Mouse (Mus musculus) MEL (cell line): ENCODE results near the gene Csnk1e. TPM values are rescaled to one million over a fixed set of nuclear protein-coding genes. Genes with fewer than 3 reads are reported as not detected.

Experiments used
- DNase-seq: peaks from one replicate; pipeline ENCODE4 v3.0.0; 2011; ENCODE audit warnings: low read depth, low spot score
- H3K27ac ChIP-seq: 2 replicates; pipeline ENCODE4 v1.5.1; 2012; ENCODE audit warnings: low read depth, mild to moderate bottlenecking, control low read depth, low read length, moderate library complexity; ENCODE audit not compliant: control insufficient read depth
- H3K27me3 ChIP-seq, 2 experiments: fragments of 150-350 bp in 1 of 2; sonication (generic) in 1 of 2; 2 replicates each; pipeline ENCODE4 v1.6.1; 2012; ENCODE audit warnings: low read length in 2 of 2, mild to moderate bottlenecking in 2 of 2, improper control_type of control experiment in 1 of 2, moderate library complexity in 1 of 2; ENCODE audit not compliant: insufficient read depth in 2 of 2, control insufficient read depth in 1 of 2
- H3K36me3 ChIP-seq, 2 experiments: 2 replicates each; pipeline ENCODE4 v1.6.1; 2012 to 2014; ENCODE audit warnings: low read length in 2 of 2, improper control_type of control experiment in 1 of 2, inconsistent platforms in 1 of 2, mild to moderate bottlenecking in 1 of 2; ENCODE audit not compliant: insufficient read depth in 2 of 2, control insufficient read depth in 1 of 2
- H3K4me1 ChIP-seq, 2 experiments: fragments of 150-350 bp in 1 of 2; sonication (generic) in 1 of 2; 2 replicates each; pipeline ENCODE4 v1.6.1; 2012; ENCODE audit warnings: low read length in 2 of 2, improper control_type of control experiment in 1 of 2, mild to moderate bottlenecking in 1 of 2; ENCODE audit not compliant: insufficient read depth in 2 of 2, control insufficient read depth in 1 of 2
- H3K4me3 ChIP-seq, 2 experiments: fragments of 150-350 bp in 1 of 2; sonication (generic) in 1 of 2; 2 replicates each; pipeline ENCODE4 v1.5.1; 2012; ENCODE audit warnings: low read depth in 2 of 2, low read length in 2 of 2, mild to moderate bottlenecking in 2 of 2, moderate library complexity in 2 of 2, control low read depth in 1 of 2, improper control_type of control experiment in 1 of 2; ENCODE audit not compliant: control insufficient read depth in 1 of 2, insufficient read depth in 1 of 2
- H3K79me2 ChIP-seq: 2 replicates; pipeline ENCODE4 v1.6.1; 2012; ENCODE audit warnings: mild to moderate bottlenecking, low read length, moderate library complexity; ENCODE audit not compliant: control insufficient read depth, poor library complexity, insufficient read depth
- H3K9ac ChIP-seq: 2 replicates; pipeline ENCODE4 v1.6.1; 2012; ENCODE audit warnings: low read depth, mild to moderate bottlenecking, control low read depth, low read length, moderate library complexity; ENCODE audit not compliant: control insufficient read depth, poor library complexity, severe bottlenecking
- H3K9me3 ChIP-seq: fragments of 150-350 bp; sonication (generic); replicated peaks from 2 replicates; pipeline ENCODE4 v1.6.1; 2012; ENCODE audit warnings: mild to moderate bottlenecking, low read length, improper control_type of control experiment, moderate library complexity; ENCODE audit not compliant: insufficient read depth
- CHD2 ChIP-seq: IDR thresholded peaks from 2 replicates; pipeline ENCODE4 v1.6.1; 2011; ENCODE audit warnings: low read length, improper control_type of control experiment
- CTCF ChIP-seq, 3 experiments: IDR thresholded peaks in 2 of 3; conservative IDR thresholded peaks in 1 of 3; 2 replicates each; pipeline ENCODE4 v1.5.1; 2011 to 2012; ENCODE audit warnings: low read length in 3 of 3, low read depth in 2 of 3, mild to moderate bottlenecking in 2 of 3, improper control_type of control experiment in 1 of 3, inconsistent platforms in 1 of 3, mixed read lengths in 1 of 3, moderate library complexity in 1 of 3; ENCODE audit not compliant: control insufficient read depth in 1 of 3, insufficient read depth in 1 of 3, poor library complexity in 1 of 3, severe bottlenecking in 1 of 3
- E2F4 ChIP-seq: IDR thresholded peaks from 2 replicates; pipeline ENCODE4 v1.6.1; 2011; ENCODE audit warnings: low read depth, low read length, improper control_type of control experiment, borderline replicate concordance
- ELF1 ChIP-seq: IDR thresholded peaks from 2 replicates; pipeline ENCODE4 v1.6.1; 2014; ENCODE audit warnings: low read depth, mild to moderate bottlenecking, inconsistent platforms, low read length, improper control_type of control experiment, moderate library complexity
- GABPA ChIP-seq: IDR thresholded peaks from 2 replicates; pipeline ENCODE4 v1.6.1; 2012; ENCODE audit warnings: low read depth, mild to moderate bottlenecking, inconsistent platforms, low read length, improper control_type of control experiment, moderate library complexity
- JUND ChIP-seq: IDR thresholded peaks from 2 replicates; pipeline ENCODE4 v1.6.1; 2011; ENCODE audit warnings: low read depth, mild to moderate bottlenecking, improper control_type of control experiment, low read length
- KAT2A ChIP-seq: conservative IDR thresholded peaks from 2 replicates; pipeline ENCODE4 v1.6.1; 2012; ENCODE audit warnings: low read depth, low read length, improper control_type of control experiment, inconsistent platforms
- MAFK ChIP-seq: IDR thresholded peaks from 2 replicates; pipeline ENCODE4 v1.6.1; 2011; ENCODE audit warnings: low read depth, mild to moderate bottlenecking, low read length, improper control_type of control experiment, borderline replicate concordance
- MAZ ChIP-seq: IDR thresholded peaks from 2 replicates; pipeline ENCODE4 v1.6.1; 2012; ENCODE audit warnings: low read depth, mild to moderate bottlenecking, inconsistent platforms, low read length, improper control_type of control experiment
- MYB ChIP-seq: IDR thresholded peaks from 2 replicates; pipeline ENCODE4 v1.6.1; 2011; ENCODE audit warnings: mild to moderate bottlenecking, low read depth, low read length, improper control_type of control experiment
- POLR2AphosphoS2 ChIP-seq: IDR thresholded peaks from 2 replicates; pipeline ENCODE4 v1.6.1; 2011; ENCODE audit warnings: low read length, improper control_type of control experiment
- POLR2AphosphoS5 ChIP-seq: IDR thresholded peaks from 2 replicates; pipeline ENCODE4 v1.6.1; 2012; ENCODE audit warnings: low read depth, borderline replicate concordance, mild to moderate bottlenecking, inconsistent platforms, low read length, moderate library complexity, mixed read lengths
- RAD21 ChIP-seq: IDR thresholded peaks from 2 replicates; pipeline ENCODE4 v1.6.1; 2011; ENCODE audit warnings: mild to moderate bottlenecking, low read depth, low read length, improper control_type of control experiment
- SIN3A ChIP-seq: IDR thresholded peaks from 2 replicates; pipeline ENCODE4 v1.6.1; 2012; ENCODE audit warnings: low read length, improper control_type of control experiment, inconsistent platforms
- UBTF ChIP-seq: IDR thresholded peaks from 2 replicates; pipeline ENCODE4 v1.6.1; 2012; ENCODE audit warnings: low read depth, mild to moderate bottlenecking, inconsistent platforms, low read length, improper control_type of control experiment, moderate library complexity, borderline replicate concordance; ENCODE audit not compliant: insufficient read depth
- polyA plus RNA-seq, 2 experiments: library from polyadenylated mRNA; stranded (reverse) in 1 of 2; unstranded in 1 of 2; fragments of >175 nt in 1 of 2; fragments of >200 nt in 1 of 2; gene quantifications; 2 replicates each; pipeline versions ENCODE4 v1.2.1 to v1.2.4; 2012; ENCODE audit warnings: low replicate concordance in 2 of 2, low read depth in 1 of 2; ENCODE audit not compliant: insufficient read length in 2 of 2, insufficient read depth in 1 of 2, missing spikeins in 1 of 2
- total RNA-seq: library from RNA; depleted of rRNA; stranded (reverse); fragments of 300-350 nt; gene quantifications from 2 replicates; pipeline ENCODE4 v1.2.3, GENCODE M21; 2012

Csnk1e gene
- total and polyA plus RNA-seq, 3 experiments = 28.5 to 58.1 TPM; not detected in 1

- Histone ChIP-seq H3K27me3 (peaks cover 2% of the 10 kb centered on the region in 2 experiments), H3K9me3 (no peaks in the 10 kb centered on the region), H3K36me3 (no peaks in the 10 kb centered on the region), H3K27ac (no peak overlapping the region), H3K4me3 (no peak overlapping the region), H3K9ac (no peak overlapping the region), H3K4me1 (no peaks in the 10 kb centered on the region), H3K79me2 (no peaks in the 10 kb centered on the region)
- DNase-seq = no peak
- TF ChIP-seq ELF1 (no peak), CHD2 (no peak), POLR2AphosphoS5 (no peak), RAD21 (no peak), POLR2AphosphoS2 (no peak), JUND (no peak), MAFK (no peak), MAZ (no peak), KAT2A (no peak), SIN3A (no peak), CTCF (IDR thresholded peaks at IDR 0.05 in 2 of 3, conservative IDR thresholded peaks at IDR 0.05 in 1 of 3; ENCODE audit: control insufficient read depth in 1 of 3, insufficient read depth in 1 of 3, low read depth in 2 of 3, low read length in 3 of 3, poor library complexity in 1 of 3, severe bottlenecking in 1 of 3) (no peak), GABPA (no peak)
These were observed 15.2 kb upstream of the Csnk1e start for GRCm38 (mm10) chr15:79470583-79470982.

GRCm38 (mm10) chr15:79469577-79469976 is 14.2 kb upstream of the Csnk1e start:
- TF ChIP-seq CTCF (IDR thresholded peaks at IDR 0.05 in 2 of 3, conservative IDR thresholded peaks at IDR 0.05 in 1 of 3; ENCODE audit: control insufficient read depth in 1 of 3, insufficient read depth in 1 of 3, low read depth in 2 of 3, low read length in 3 of 3, poor library complexity in 1 of 3, severe bottlenecking in 1 of 3) = peak in 2 of 3 experiments; percentile 6 to 18; a peak in 2 of 6 replicates
- no peak for TF ChIP-seq UBTF
- TF ChIP-seq E2F4 = no peak
- TF ChIP-seq SIN3A = no peak
- no peak for TF ChIP-seq MYB
- H3K79me2 ChIP-seq = no peaks in the 10 kb centered on the region
- DNase-seq = no peak
- no peaks in the 10 kb centered on the region; a peak in 2 of 4 replicates for H3K27me3 ChIP-seq
- H3K4me3 ChIP-seq = no peak overlapping the region
- H3K9me3 ChIP-seq = no peaks in the 10 kb centered on the region
- H3K4me1 ChIP-seq = no peaks in the 10 kb centered on the region
- no peaks in the 10 kb centered on the region for H3K36me3 ChIP-seq
- no peak overlapping the region for H3K9ac ChIP-seq
- no peak overlapping the region for H3K27ac ChIP-seq
